Mouse (Mus musculus) left cerebral cortex, adult 11 months (tissue): ENCODE data around the gene Utp18.
"Not testable (repeated sequence)": the region's sequence is repeated elsewhere in the genome, so short reads cannot be mapped to it uniquely, and the experiment has no call there.

Source experiments
- DNase-seq: peaks from one replicate; pipeline ENCODE4 v3.0.0; 2022; ENCODE audit warnings: low spot score

Utp18 gene

GRCm38 (mm10) chr11:93885572-93886410 lies at the start of gene Utp18, which contains the start of gene Mbtd1:
TSS of gene Utp18 (minus strand) at chr11:93885766.
TSS of gene Mbtd1 (plus strand) at chr11:93885852.
- peak; percentile 97 for DNase-seq

- DNase-seq, result no peak
Observed at GRCm38 (mm10) chr11:93929106-93929505, 43.5 kb upstream of the Utp18 start.

GRCm38 (mm10) chr11:93915019-93915418 lies 29.5 kb upstream of the Utp18 start:
- DNase-seq, result not testable (repeated sequence)

DNA sequence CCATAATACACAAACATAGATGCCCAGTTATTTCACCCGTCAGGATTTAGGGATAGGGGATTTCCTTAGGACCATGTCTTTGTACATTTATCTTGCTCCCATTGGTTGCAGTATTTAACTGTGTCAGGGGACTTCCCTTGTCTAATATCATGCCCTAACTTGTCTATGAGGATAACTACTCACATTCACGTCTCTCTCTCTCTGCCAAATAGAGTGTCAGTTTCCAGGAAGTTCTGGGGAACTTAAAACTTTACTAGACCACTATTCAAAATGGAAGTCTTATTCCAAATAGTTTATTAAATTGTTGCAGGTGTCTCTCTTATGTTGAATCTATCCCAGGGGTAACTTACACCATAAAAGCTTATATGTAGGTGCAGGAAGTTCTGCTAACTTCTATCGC lies 26.0 kb upstream of the Utp18 start:
- no peak for DNase-seq

- no peak for DNase-seq
Observed at GRCm38 (mm10) chr11:93908829-93909228, 23.3 kb upstream of the Utp18 start.

GRCm38 (mm10) chr11:93907839-93908238 lies 22.3 kb upstream of the Utp18 start:
- DNase-seq, result no peak

DNA sequence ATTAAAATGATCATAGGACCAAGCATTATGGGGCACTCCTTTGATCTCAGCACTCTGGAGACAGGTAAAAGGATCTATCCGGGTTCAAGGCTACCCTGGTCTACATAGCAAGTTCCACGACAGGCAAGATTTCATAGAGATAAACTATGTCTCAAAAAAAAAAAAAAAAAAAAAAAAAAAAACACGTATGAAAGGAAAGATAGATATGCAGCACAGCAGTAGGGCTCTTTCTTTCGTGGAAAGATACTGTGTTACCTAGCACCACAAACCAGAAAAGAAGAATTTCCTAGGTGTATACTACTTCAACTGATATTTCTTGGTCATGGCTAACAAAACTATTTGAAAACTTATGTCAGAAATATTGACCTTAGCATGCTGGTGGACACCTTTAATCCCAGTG lies 21.3 kb upstream of the Utp18 start:
- DNase-seq, result no peak

- DNase-seq, result no peak
Observed at GRCm38 (mm10) chr11:93897732-93898131, 12.2 kb upstream of the Utp18 start.

DNA sequence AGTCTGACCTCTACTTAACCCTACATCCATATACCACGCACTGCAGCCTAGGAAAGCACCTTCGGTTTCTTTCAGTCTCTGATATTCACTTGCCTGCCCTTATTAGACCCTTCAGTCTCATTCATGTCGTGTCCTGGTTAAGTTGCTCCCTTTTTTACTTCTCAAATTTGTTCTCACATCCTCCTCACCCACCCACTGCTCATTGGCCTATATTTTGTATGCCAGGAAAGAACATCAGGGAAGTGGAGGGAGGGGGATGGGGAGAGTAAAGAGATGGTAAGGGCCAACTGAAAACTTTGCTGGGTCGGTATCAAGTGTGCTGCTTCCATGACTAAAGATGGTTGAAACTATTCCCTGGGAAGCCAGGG lies 1.5 kb upstream of the Utp18 start:
- DNase-seq, result no peak

- DNase-seq, result no peak
Observed at GRCm38 (mm10) chr11:93886411-93887079, 979 bp upstream of the Utp18 start.

GRCm38 (mm10) chr11:93884901-93885571 lies 530 bp downstream of the Utp18 start:
- peak; percentile 22 for DNase-seq

- no peak for DNase-seq
Observed at GRCm38 (mm10) chr11:93884068-93884467, 1.5 kb downstream of the Utp18 start.

DNA sequence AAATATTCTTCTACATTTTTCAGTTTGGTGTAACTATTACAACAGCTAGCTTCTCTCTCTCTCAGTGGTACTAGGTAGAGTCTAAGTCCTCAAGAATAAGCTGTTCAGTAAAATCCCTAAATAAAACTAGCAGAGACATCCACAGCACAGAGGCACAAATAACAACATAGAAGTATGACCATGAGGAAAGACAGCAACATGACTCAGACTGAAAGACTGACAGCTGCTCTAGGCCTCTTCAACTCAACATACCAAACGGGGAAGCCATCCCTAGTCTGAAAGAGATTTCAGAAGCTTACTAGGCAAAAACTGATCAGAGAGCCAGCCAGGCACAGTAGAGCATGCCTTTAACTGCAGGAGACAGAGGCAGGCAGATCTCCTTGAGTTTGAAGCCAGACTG lies 22.9 kb downstream of the Utp18 start:
- no peak for DNase-seq

GRCm38 (mm10) chr11:93862045-93862623 lies 23.4 kb downstream of the Utp18 start:
- no peak for DNase-seq

DNA sequence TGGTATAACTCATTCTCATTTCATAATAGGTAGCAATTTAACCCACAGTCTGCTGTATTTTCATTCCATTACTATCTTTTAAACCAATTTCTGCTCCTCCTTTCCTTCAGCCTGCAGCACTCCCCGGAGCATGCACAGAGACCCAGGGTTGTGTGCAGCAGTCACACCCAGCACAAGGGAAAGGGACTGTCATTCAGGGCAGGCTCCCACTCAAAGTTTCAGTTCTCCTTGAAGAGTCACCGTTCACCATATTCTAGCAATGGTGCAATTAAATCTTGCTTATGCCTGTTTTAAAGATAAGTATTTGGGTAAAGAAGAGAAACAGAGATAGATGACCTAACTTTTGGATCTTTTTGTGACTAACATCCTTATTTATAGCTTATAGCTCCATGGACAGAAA lies 24.4 kb downstream of the Utp18 start:
- no peak for DNase-seq

- DNase-seq, result no peak
Observed at GRCm38 (mm10) chr11:93860540-93861172, 24.9 kb downstream of the Utp18 start.

- peak; percentile 74 for DNase-seq
Observed at GRCm38 (mm10) chr11:93856284-93856955, 29.1 kb downstream of the Utp18 start.

DNA sequence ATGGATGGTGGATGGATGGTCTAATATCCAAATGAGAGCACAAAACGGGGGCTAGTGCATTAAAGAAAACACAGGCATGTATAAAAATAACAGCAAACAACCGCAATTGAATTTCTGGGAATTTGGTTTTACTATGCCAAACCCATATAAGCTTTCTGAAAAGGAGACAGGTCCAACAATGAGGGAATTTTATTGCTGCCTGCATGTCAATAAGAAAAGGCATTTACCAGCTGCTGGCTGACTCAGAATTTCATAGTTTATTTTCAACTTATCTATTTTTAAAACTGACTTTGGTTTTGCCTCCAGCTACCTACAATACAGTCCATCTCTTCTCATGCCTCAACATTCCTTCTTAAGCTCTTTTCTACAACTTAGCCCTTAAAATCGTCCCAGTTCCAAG lies 33.0 kb downstream of the Utp18 start:
- no peak for DNase-seq

DNA sequence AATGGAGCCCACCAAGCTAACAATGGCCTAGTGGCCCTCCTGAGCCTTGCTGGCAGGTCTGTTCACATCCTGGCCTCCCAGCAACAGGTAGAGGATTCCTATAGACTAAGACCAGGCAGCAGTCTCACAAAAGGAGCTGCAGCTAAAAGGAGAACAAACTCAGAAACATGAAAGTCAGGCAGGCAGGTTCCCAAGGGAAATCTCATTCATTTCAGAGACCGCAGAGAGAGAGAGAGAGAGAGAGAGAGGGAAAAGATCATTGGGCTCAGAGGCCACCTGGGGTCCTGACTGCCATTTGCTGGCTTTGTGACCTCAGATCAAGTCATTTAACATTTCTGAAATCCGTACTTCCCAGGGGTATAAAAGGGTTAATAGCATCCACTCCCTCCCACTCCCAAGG lies 38.2 kb downstream of the Utp18 start:
- DNase-seq, result no peak

GRCm38 (mm10) chr11:93835800-93836199 lies 49.8 kb downstream of the Utp18 start:
- DNase-seq, result no peak

DNA sequence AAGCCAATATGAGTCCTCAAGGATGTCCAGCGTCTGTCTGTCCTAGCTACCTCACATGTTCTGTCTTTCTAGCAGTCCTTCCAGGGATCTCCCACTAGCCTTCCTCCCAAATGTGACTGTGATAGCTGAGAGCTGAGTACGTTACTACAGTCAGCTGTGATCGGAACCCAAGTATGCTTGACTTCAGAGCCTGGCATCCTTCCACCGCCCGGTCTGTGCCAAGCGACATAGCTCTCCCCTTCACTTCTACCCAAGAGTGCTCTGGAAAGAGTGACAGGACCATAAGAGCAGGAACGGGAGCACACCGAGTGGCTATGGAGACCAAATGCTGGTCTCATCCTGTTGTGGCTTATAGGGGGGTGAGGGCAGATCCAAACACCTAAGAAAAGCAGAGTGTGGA lies 55.6 kb downstream of the Utp18 start:
- DNase-seq, result no peak

DNA sequence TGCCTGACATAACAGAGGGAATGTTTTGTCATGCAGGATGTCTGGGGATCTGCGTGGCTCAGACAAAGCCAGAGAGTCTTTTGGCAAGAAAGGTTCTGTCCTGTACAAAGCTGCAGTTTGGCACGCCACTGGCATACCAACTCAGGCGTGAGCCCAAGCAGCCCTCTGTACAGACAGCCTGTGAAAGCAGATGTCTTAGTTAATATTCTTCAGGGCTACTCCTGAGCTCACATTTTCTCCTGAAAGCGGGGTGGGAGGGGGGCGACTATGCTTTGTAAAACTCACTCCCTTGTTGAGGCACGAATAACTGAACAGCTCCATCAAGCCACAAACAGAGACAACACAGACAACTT lies 56.3 kb downstream of the Utp18 start:
- DNase-seq, result no peak
